Mouse (Mus musculus): ENCODE results near the gene Ldlrad3. TPM values are rescaled to one million over a fixed set of nuclear protein-coding genes. Genes with fewer than 3 reads are reported as not detected.

The Ldlrad3 gene
- polyA plus RNA-seq, 1 experiment from 2014 or later, result 50.0 TPM

- Histone ChIP-seq H3K9ac (ENCODE audit: low read length) (no peak overlapping the region), H3K27ac (ENCODE audit: low read length) (no peak overlapping the region), H3K4me2 (ENCODE audit: low read depth, low read length) (no peak overlapping the region), H3K36me3 (ENCODE audit: control insufficient read depth, insufficient read depth, low read length) (no peaks in the 10 kb centered on the region), H3K4me3 (replicated peaks; ENCODE audit: low read length) (no peak overlapping the region), H3K9me3 (replicated peaks; ENCODE audit: control insufficient read depth, low read length) (no peaks in the 10 kb centered on the region), H3K4me1 (ENCODE audit: control insufficient read depth, insufficient read depth, low read length) (no peaks in the 10 kb centered on the region; the same call in 1 of the 2 replicates), H3K27me3 (ENCODE audit: control insufficient read depth, insufficient read depth, low read length) (no peaks in the 10 kb centered on the region)
- no peak for ATAC-seq (ENCODE audit: insufficient read depth, low FRiP score)
- 76% methylated on average over 12 of the region's 12 CpGs for WGBS
Observed at GRCm38 (mm10) chr2:102103955-102104354, 82.2 kb downstream of the Ldlrad3 start.

- no peak for ATAC-seq (ENCODE audit: insufficient read depth, low FRiP score)
- no peaks in the 10 kb centered on the region for H3K4me1 ChIP-seq (ENCODE audit: control insufficient read depth, insufficient read depth, low read length)
- WGBS, result 57% methylated on average over 4 of the region's 4 CpGs
Observed at GRCm38 (mm10) chr2:102100490-102100889, 85.7 kb downstream of the Ldlrad3 start.

GRCm38 (mm10) chr2:102099702-102100450, 86.3 kb downstream of the Ldlrad3 start:
- Histone ChIP-seq H3K9me3 (replicated peaks; ENCODE audit: control insufficient read depth, low read length) (no peaks in the 10 kb centered on the region), H3K27ac (ENCODE audit: low read length) (no peak overlapping the region), H3K4me1 (ENCODE audit: control insufficient read depth, insufficient read depth, low read length) (no peaks in the 10 kb centered on the region), H3K36me3 (ENCODE audit: control insufficient read depth, insufficient read depth, low read length) (no peaks in the 10 kb centered on the region), H3K4me3 (replicated peaks; ENCODE audit: low read length) (no peak overlapping the region), H3K27me3 (ENCODE audit: control insufficient read depth, insufficient read depth, low read length) (no peaks in the 10 kb centered on the region), H3K4me2 (ENCODE audit: low read depth, low read length) (no peak overlapping the region), H3K9ac (ENCODE audit: low read length) (no peak overlapping the region)
- WGBS, result 63% methylated on average over 14 of the region's 14 CpGs
- no peak for ATAC-seq (ENCODE audit: insufficient read depth, low FRiP score)

More at GRCm38 (mm10) chr2:102100490-102100889, 85.7 kb downstream of the Ldlrad3 start:
- Histone ChIP-seq H3K27ac (ENCODE audit: low read length) (no peak overlapping the region), H3K4me3 (replicated peaks; ENCODE audit: low read length) (no peak overlapping the region), H3K9me3 (replicated peaks; ENCODE audit: control insufficient read depth, low read length) (no peaks in the 10 kb centered on the region), H3K36me3 (ENCODE audit: control insufficient read depth, insufficient read depth, low read length) (no peaks in the 10 kb centered on the region), H3K9ac (ENCODE audit: low read length) (no peak overlapping the region), H3K4me2 (ENCODE audit: low read depth, low read length) (no peak overlapping the region), H3K27me3 (ENCODE audit: control insufficient read depth, insufficient read depth, low read length) (no peaks in the 10 kb centered on the region)

- Histone ChIP-seq H3K27me3 (ENCODE audit: control insufficient read depth, insufficient read depth, low read length) (no peaks in the 10 kb centered on the region), H3K4me1 (ENCODE audit: control insufficient read depth, insufficient read depth, low read length) (no peaks in the 10 kb centered on the region), H3K36me3 (ENCODE audit: control insufficient read depth, insufficient read depth, low read length) (no peaks in the 10 kb centered on the region), H3K27ac (ENCODE audit: low read length) (no peak overlapping the region), H3K9ac (ENCODE audit: low read length) (no peak overlapping the region), H3K9me3 (replicated peaks; ENCODE audit: control insufficient read depth, low read length) (no peaks in the 10 kb centered on the region), H3K4me2 (ENCODE audit: low read depth, low read length) (no peak overlapping the region), H3K4me3 (replicated peaks; ENCODE audit: low read length) (no peak overlapping the region)
- WGBS, result 68% methylated on average over 4 of the region's 4 CpGs
- no peak for ATAC-seq (ENCODE audit: insufficient read depth, low FRiP score)
Observed at GRCm38 (mm10) chr2:102099261-102099660, 86.9 kb downstream of the Ldlrad3 start.

GRCm38 (mm10) chr2:102094773-102095172, 91.4 kb downstream of the Ldlrad3 start:
- no peak overlapping the region for H3K27ac ChIP-seq (ENCODE audit: low read length)

GRCm38 (mm10) chr2:102094281-102094680, 91.9 kb downstream of the Ldlrad3 start:
- H3K27me3 ChIP-seq (ENCODE audit: control insufficient read depth, insufficient read depth, low read length), result no peaks in the 10 kb centered on the region
- no peaks in the 10 kb centered on the region for H3K9me3 ChIP-seq (replicated peaks; ENCODE audit: control insufficient read depth, low read length)
- 81% methylated on average over 3 of the region's 3 CpGs for WGBS
- no peak for ATAC-seq (ENCODE audit: insufficient read depth, low FRiP score)
- no peak overlapping the region for H3K9ac ChIP-seq (ENCODE audit: low read length)
- H3K27ac ChIP-seq (ENCODE audit: low read length), result no peak overlapping the region
- H3K36me3 ChIP-seq (ENCODE audit: control insufficient read depth, insufficient read depth, low read length), result no peaks in the 10 kb centered on the region
- H3K4me2 ChIP-seq (ENCODE audit: low read depth, low read length), result no peak overlapping the region
- H3K4me3 ChIP-seq (replicated peaks; ENCODE audit: low read length), result no peak overlapping the region
- H3K4me1 ChIP-seq (ENCODE audit: control insufficient read depth, insufficient read depth, low read length), result peaks cover 6% of the 10 kb centered on the region

More at GRCm38 (mm10) chr2:102094773-102095172, 91.4 kb downstream of the Ldlrad3 start:
- WGBS, result 72% methylated on average over 11 of the region's 11 CpGs
- no peaks in the 10 kb centered on the region for H3K36me3 ChIP-seq (ENCODE audit: control insufficient read depth, insufficient read depth, low read length)
- ATAC-seq (ENCODE audit: insufficient read depth, low FRiP score), result no peak
- H3K27me3 ChIP-seq (ENCODE audit: control insufficient read depth, insufficient read depth, low read length), result no peaks in the 10 kb centered on the region
- no peaks in the 10 kb centered on the region for H3K9me3 ChIP-seq (replicated peaks; ENCODE audit: control insufficient read depth, low read length)
- H3K4me3 ChIP-seq (replicated peaks; ENCODE audit: low read length), result no peak overlapping the region
- H3K4me2 ChIP-seq (ENCODE audit: low read depth, low read length), result no peak overlapping the region
- H3K9ac ChIP-seq (ENCODE audit: low read length), result no peak overlapping the region
- peaks cover 6% of the 10 kb centered on the region for H3K4me1 ChIP-seq (ENCODE audit: control insufficient read depth, insufficient read depth, low read length)

GRCm38 (mm10) chr2:102092579-102092978, 93.6 kb downstream of the Ldlrad3 start:
- Histone ChIP-seq H3K4me1 (ENCODE audit: control insufficient read depth, insufficient read depth, low read length) (peaks cover 6% of the 10 kb centered on the region), H3K4me3 (replicated peaks; ENCODE audit: low read length) (no peak overlapping the region), H3K4me2 (ENCODE audit: low read depth, low read length) (no peak overlapping the region), H3K36me3 (ENCODE audit: control insufficient read depth, insufficient read depth, low read length) (no peaks in the 10 kb centered on the region), H3K27me3 (ENCODE audit: control insufficient read depth, insufficient read depth, low read length) (no peaks in the 10 kb centered on the region), H3K9me3 (replicated peaks; ENCODE audit: control insufficient read depth, low read length) (no peaks in the 10 kb centered on the region), H3K9ac (ENCODE audit: low read length) (peak overlapping the region; percentile 44; the same call in 1 of the 2 replicates), H3K27ac (ENCODE audit: low read length) (no peak overlapping the region)
- ATAC-seq (ENCODE audit: insufficient read depth, low FRiP score), result no peak
- 82% methylated on average over 10 of the region's 10 CpGs for WGBS

GRCm38 (mm10) chr2:102091516-102092350, 94.5 kb downstream of the Ldlrad3 start:
- WGBS, result 36% methylated on average over 8 of the region's 8 CpGs
- Histone ChIP-seq H3K27me3 (ENCODE audit: control insufficient read depth, insufficient read depth, low read length) (no peaks in the 10 kb centered on the region), H3K27ac (ENCODE audit: low read length) (no peak overlapping the region; the same call in 1 of the 2 replicates), H3K4me2 (ENCODE audit: low read depth, low read length) (no peak overlapping the region), H3K9me3 (replicated peaks; ENCODE audit: control insufficient read depth, low read length) (no peaks in the 10 kb centered on the region), H3K9ac (ENCODE audit: low read length) (peak overlapping the region; percentile 44; the same call in 1 of the 2 replicates), H3K4me3 (replicated peaks; ENCODE audit: low read length) (no peak overlapping the region), H3K36me3 (ENCODE audit: control insufficient read depth, insufficient read depth, low read length) (no peaks in the 10 kb centered on the region), H3K4me1 (ENCODE audit: control insufficient read depth, insufficient read depth, low read length) (peaks cover 6% of the 10 kb centered on the region)
- ATAC-seq (ENCODE audit: insufficient read depth, low FRiP score), result peak; percentile 84

GRCm38 (mm10) chr2:102087787-102088186, 98.4 kb downstream of the Ldlrad3 start:
- no peak overlapping the region for H3K4me3 ChIP-seq (replicated peaks; ENCODE audit: low read length)
- no peaks in the 10 kb centered on the region for H3K27me3 ChIP-seq (ENCODE audit: control insufficient read depth, insufficient read depth, low read length)
- H3K9me3 ChIP-seq (replicated peaks; ENCODE audit: control insufficient read depth, low read length), result no peaks in the 10 kb centered on the region
- no peak overlapping the region for H3K27ac ChIP-seq (ENCODE audit: low read length)
- H3K9ac ChIP-seq (ENCODE audit: low read length), result no peak overlapping the region
- no peak for ATAC-seq (ENCODE audit: insufficient read depth, low FRiP score)
- 83% methylated on average over 5 of the region's 5 CpGs for whole genome bisulfite sequencing
- H3K36me3 ChIP-seq (ENCODE audit: control insufficient read depth, insufficient read depth, low read length), result no peaks in the 10 kb centered on the region
- peaks cover 6% of the 10 kb centered on the region for H3K4me1 ChIP-seq (ENCODE audit: control insufficient read depth, insufficient read depth, low read length)
- H3K4me2 ChIP-seq (ENCODE audit: low read depth, low read length), result no peak overlapping the region

All from stomach, embryonic 16.5 days (tissue).